Mouse (Mus musculus) cerebellum, adult 2 months (tissue): ENCODE data around the gene Csad. TPM values are rescaled to one million over a fixed set of nuclear protein-coding genes. Genes with fewer than 3 reads are reported as not detected.
A peak's percentile ranks its signal among the peaks of the same experiment; 100 is the strongest.

Experiments
- DNase-seq, 2 experiments: peaks; one replicate each; pipeline ENCODE4 v3.0.0; 2021
- H3K27ac ChIP-seq: fragments of 200-500 bp; 2 replicates; pipeline ENCODE4 v1.5.1; 2012; ENCODE audit warnings: low read length, control low read depth, inconsistent platforms; ENCODE audit not compliant: insufficient read depth
- H3K27me3 ChIP-seq: fragments of 200-500 bp; 2 replicates; pipeline ENCODE4 v1.6.1; 2012; ENCODE audit warnings: inconsistent platforms, mild to moderate bottlenecking, low read length, moderate library complexity; ENCODE audit not compliant: control insufficient read depth, insufficient read depth
- H3K4me1 ChIP-seq: fragments of 200-500 bp; 2 replicates; pipeline ENCODE4 v1.6.1; 2011; ENCODE audit warnings: low read length; ENCODE audit not compliant: control insufficient read depth, insufficient read depth
- H3K4me3 ChIP-seq: fragments of 200-500 bp; replicated peaks from 2 replicates; pipeline ENCODE3; 2011; ENCODE audit warnings: mild to moderate bottlenecking, low read depth, low read length, control low read depth; ENCODE audit not compliant: insufficient read depth
- CTCF ChIP-seq: fragments of 200-500 bp; IDR thresholded peaks from 2 replicates; pipeline ENCODE4 v1.5.1; 2011; ENCODE audit warnings: low read depth, mild to moderate bottlenecking, control low read depth, low read length, moderate library complexity, borderline replicate concordance; ENCODE audit not compliant: insufficient read depth
- POLR2A ChIP-seq: fragments of 200-500 bp; IDR thresholded peaks from 2 replicates; pipeline ENCODE4 v1.6.1; 2011; ENCODE audit warnings: low read length, control low read depth, borderline replicate concordance; ENCODE audit not compliant: insufficient read depth
- WGBS: fragments of 180-500 bp; shearing (Covaris S2); methylation state at CpG from one replicate; pipeline ENCODE4 v1.1.7; 2018; 5-methylcytosine and 5-hydroxymethylcytosine counted together
- polyA plus RNA-seq: library from polyadenylated mRNA; depleted of rRNA; stranded (reverse); fragments of >200 nt; gene quantifications from 2 replicates; pipeline ENCODE4 v1.2.3, GENCODE M21; 2012; rRNA removed

Csad gene
- 53.0 and 60.3 TPM in 2 replicates for polyA plus RNA-seq

DNA sequence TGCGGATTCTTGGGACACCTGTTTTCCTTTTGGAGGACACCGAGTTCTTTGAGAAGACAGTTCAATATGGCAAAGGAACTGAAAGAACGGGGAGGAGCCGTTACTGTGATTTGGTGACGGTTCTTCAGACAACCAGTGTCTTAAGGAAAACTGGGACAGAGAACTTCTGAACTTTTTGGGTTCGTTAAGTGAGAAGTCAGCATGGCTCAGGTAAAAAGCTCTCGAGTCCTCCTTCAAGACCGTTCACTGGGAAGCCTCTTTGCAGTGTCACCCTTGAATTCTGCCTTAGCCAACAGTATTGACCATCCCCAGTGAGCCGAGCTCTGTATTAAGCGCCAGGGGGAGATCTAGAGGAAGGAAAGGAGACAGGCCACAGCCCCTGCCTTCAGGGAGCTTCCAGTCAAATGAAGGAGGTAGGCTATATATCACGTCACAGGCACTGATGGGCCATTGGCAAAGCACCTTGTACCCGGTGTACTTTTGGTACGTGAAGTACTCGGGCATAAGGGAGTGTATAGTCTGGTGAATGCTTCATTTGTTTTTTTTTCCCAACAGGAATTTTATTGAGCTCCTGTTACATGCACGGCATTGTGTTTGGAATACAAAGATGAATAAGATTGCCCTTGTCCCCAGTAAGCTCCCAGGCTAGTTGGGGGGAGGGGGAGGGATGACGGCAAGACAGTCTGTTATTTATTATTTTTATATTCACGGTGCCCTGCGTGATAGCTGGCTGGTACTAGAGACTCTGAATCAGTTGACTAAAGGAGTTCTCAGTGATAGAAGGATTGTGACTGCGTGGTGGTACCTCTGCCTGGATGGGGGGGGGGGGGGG, at the start of gene Csad:
Gene Csad (minus strand): TSS at position 51 of the 832 bp plus-strand sequence.
- H3K27me3 ChIP-seq, result no peaks in the 10 kb centered on the region
- H3K4me1 ChIP-seq, result peaks cover 16% of the 10 kb centered on the region
- DNase-seq, result no peak
- TF ChIP-seq CTCF, result no peak
- TF ChIP-seq POLR2A, result no peak
- 31% methylated on average over 19 of the region's 19 CpGs for WGBS
- H3K4me3 ChIP-seq, result peak within 1 kb of the TSS; percentile 86
- peak within 1 kb of the TSS; percentile 78 for H3K27ac ChIP-seq

DNA sequence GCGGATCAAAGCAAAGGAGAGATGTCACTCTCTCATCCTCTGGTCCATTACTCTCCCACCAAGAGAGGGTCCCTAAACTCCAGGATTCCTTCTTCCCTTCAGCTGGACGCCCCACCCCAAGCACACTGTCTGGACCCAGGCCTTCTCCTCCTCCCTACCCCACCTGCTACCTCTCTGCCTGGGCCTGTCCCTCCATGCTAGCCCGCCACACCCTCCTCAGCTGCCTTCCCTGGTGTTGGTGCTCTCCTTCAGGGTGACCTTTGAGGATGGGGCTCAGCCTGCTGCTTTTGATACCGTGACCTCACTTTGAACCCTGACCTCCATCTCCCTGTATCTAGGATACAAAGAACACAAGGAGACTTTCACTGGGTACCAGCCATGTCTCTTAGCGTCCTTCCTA, 46.0 kb upstream of the Csad start:
- no peak for DNase-seq
- H3K27ac ChIP-seq, result no peak overlapping the region
- WGBS, result 63% methylated on average over 5 of the region's 5 CpGs
- TF ChIP-seq CTCF, result no peak
- no peak for TF ChIP-seq POLR2A
- no peaks in the 10 kb centered on the region for H3K4me1 ChIP-seq
- no peak overlapping the region for H3K4me3 ChIP-seq
- H3K27me3 ChIP-seq, result no peaks in the 10 kb centered on the region

DNA sequence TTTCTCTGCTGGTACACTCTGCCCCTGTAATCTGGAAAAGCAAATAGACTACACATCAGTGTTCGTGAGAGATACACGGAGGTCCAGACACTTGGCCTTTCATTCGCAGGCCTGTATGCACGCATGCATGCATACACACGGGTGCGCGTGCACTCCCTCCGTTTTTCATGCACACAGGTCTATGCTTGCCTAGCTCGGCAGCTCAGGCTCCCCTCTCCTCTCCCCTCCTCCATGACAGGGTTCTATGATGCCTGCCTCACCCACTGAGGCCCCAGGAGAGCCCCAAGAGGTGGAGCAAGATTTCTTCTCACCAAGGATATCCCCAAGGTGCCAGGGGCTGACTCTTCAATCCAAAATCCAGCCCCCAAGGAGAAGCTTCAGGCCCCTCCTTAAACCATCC, 45.4 kb upstream of the Csad start:
- Histone ChIP-seq H3K27me3 (no peaks in the 10 kb centered on the region), H3K4me1 (no peaks in the 10 kb centered on the region; the same call in 1 of the 2 replicates), H3K4me3 (no peak overlapping the region), H3K27ac (no peak overlapping the region)
- 67% methylated on average over 9 of the region's 9 CpGs for WGBS
- TF ChIP-seq CTCF (no peak), POLR2A (no peak)
- no peak for DNase-seq

DNA sequence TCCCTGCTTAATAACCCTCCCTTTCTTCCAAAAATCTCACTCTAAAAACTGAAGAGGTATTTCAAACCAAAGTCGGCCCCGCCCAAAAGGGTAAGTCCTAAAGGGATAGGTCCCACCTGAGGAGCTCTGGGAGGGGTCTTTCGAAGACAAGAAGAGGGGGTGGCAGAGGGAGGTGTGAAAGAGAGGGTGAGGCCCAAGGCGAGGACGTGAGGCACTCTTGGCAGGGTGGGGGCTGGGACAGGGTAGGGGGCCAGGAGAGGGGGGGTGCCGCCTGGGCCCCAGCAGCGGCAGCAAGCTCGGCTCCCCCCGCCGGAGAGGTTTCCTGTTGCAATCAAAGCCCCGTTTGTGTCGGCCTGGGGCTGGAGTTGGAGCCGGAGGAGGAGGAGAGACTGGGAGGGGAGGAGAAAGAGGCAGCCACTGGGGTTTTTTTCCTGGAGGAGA, 44.7 kb upstream of the Csad start:
- Histone ChIP-seq H3K4me1 (no peaks in the 10 kb centered on the region; the same call in 1 of the 2 replicates), H3K27me3 (no peaks in the 10 kb centered on the region), H3K4me3 (no peak overlapping the region), H3K27ac (no peak overlapping the region)
- no peak for DNase-seq
- 25% methylated on average over 13 of the region's 13 CpGs for WGBS
- TF ChIP-seq CTCF, result no peak
- TF ChIP-seq POLR2A, result no peak

DNA sequence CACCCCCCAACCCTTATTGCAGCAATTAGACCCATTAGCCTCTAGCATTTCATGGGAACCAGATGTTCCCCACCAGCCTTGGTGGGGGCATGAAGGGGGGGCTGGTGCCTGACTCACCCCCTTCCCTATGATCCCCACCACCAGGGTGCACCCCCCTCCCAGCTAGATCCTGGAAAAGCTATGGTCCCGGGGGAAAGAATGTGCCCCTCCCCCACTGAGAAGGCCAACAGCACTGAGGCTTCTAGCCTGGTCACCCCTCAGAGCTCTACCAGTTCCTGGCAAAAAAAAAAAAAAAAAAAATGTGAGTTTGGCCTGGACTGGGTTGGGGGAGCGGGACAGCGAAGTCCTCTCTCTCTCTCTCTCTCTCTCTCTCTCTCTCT, 44.3 kb upstream of the Csad start:
- H3K27me3 ChIP-seq, result no peaks in the 10 kb centered on the region
- no peak for DNase-seq
- no peak overlapping the region for H3K27ac ChIP-seq
- no peak for TF ChIP-seq CTCF
- TF ChIP-seq POLR2A, result no peak
- no peaks in the 10 kb centered on the region; the same call in none of the 2 replicates for H3K4me1 ChIP-seq
- no peak overlapping the region for H3K4me3 ChIP-seq
- WGBS, result 65% methylated on average over 3 of the region's 3 CpGs

DNA sequence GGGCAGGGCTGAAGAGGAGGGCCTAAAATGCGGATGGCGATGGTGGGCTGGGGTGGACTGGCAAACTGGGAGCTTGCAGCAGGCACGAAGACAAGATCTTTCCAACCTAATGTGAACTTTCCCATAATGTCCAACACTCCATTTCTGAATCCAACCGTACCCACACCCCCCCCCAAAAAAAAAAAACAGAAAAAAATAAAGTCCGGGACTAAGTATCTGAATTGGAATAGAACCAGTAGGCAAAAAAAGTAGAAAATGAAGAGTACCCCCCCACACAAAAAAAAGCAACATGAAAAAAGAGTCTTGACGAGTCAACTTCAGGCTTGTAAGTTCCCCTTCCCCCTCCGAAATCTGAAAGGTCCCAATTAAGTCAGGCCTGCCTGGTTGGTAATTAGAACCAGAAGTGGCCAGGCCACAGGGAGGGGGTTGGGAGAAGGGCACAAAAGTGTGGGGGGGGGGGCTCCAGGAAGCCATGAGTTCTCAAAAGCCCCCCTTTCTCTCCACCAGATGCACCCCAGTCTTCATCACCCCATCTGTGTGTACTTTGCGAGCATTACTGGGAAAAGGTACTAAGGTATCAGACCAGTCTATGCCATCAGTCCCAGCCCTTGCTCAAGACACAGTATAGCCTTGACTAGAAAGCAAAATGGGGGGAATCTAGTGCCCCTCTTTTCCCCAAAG, 43.7 kb upstream of the Csad start:
- TF ChIP-seq CTCF, result no peak
- TF ChIP-seq POLR2A, result no peak
- no peak for DNase-seq
- Histone ChIP-seq H3K27ac (no peak overlapping the region), H3K4me3 (peak overlapping the region; percentile 27), H3K27me3 (no peaks in the 10 kb centered on the region), H3K4me1 (no peaks in the 10 kb centered on the region; the same call in none of the 2 replicates)
- WGBS, result 48% methylated on average over 8 of the region's 8 CpGs

DNA sequence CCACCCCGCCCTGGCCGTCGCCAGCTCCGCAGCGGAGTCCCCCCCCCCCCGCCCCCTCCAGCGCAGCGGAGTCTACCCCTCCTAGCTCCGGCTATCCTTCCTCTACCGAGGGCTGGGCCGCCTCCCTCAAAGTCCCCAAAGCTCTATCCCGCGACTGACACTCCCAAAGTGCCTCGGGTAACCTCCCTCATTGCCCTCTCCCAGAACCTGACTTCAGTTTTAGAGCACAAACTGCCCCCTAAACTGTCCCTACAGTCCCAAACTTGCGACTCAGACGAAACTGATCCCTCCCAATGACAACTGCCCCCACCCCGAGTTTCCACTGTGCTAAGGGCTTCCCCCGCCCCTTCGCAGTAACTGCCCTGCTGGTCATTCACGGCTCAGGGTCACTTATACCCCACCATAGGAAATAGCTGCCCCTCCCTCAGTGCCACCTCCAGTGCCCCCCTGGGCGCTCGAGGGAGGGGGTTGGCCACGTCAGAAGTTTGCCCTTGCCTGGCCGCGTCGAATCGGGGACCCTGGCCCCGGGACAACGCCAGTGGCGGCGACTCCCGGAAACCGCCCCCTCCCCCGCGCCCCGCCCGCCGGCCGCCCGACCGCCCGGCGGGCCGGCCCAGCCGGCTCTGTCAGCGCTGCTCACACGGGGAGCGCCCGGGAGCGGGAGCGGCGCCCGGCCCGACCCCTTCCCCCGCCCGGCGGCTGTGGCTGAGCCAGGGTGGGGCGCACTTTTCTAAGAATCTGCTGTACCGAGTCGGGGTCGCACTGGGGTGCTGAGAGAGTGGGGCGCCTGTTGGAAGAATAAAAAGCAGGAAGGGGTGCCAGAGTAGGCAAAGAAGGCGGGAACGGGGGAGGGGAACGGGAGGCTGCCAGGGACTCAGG, 43.0 kb upstream of the Csad start:
- 2% methylated on average over 60 of the region's 65 CpGs for WGBS
- no peaks in the 10 kb centered on the region for H3K27me3 ChIP-seq
- TF ChIP-seq CTCF (no peak), POLR2A (no peak)
- H3K4me1 ChIP-seq, result no peaks in the 10 kb centered on the region; the same call in none of the 2 replicates
- H3K4me3 ChIP-seq, result peak overlapping the region; percentile 89
- peak; percentile 47 to 56 for DNase-seq
- no peak overlapping the region for H3K27ac ChIP-seq
